ENCODE assay signal across 18 mouse cellular contexts in the genomic region with DNA sequence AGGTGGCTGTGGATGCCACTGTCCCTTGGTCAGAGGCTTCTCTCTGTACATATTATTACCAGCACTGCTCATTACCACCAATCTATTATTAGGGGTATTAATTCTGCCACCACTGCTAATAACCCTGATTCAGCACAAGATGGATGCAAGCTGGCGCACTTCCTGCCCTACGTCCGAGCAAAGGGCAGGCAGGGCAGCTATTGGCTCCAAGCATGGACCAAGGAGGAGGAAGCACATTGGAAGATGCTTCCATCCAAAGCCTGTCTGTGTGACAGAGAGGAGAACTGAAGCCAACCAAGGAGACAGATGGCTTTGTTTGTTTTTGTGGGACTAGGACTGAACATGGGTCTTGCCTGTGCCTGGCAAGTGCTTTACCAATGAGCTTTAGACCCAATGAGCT. TPM values are rescaled to one million over a fixed set of nuclear protein-coding genes. Genes with fewer than 3 reads are reported as not detected.
"Had no signal": no experiment of that assay in that cellular context is flagged by ENCODE, and none has a peak within 500 bp of the region (broad histone marks: within the 10 kb centered on the region; RNA-seq: fewer than 3 reads in every experiment).

No protein-coding gene starts in this region.

- DNase-seq: cerebellum, adult 8-10 months; cerebellum, adult 9-10 months; cerebellum, adult 9-11 months; cerebellum, postnatal 36 days; embryo, embryonic 11 days; forebrain, postnatal 0 days; gastrocnemius, adult 2 months; gastrocnemius, postnatal 10 days; gastrocnemius, postnatal 14 days; gastrocnemius, postnatal 36 days; heart, adult 18-20 months; heart, adult 2 months had no signal

RNA-seq across cellular contexts. Expression of gene Foxn1, which starts 5.4 kb away (rescaled TPM):
- total RNA-seq: common myeloid progenitor, adult 5-6 weeks; forebrain, postnatal 0 days; gastrocnemius, adult 18-20 months; gastrocnemius, adult 2 months; gastrocnemius, adult 8-10 months; gastrocnemius, postnatal 10 days; gastrocnemius, postnatal 14 days; gastrocnemius, postnatal 4 days; granulocyte monocyte progenitor cell, adult 5-6 weeks; heart, adult 18-20 months; heart, adult 2 months; heart, adult 8-10 months had no signal

RNA-seq across cellular contexts. Expression of gene Slc13a2, which starts 41.0 kb away (rescaled TPM):
- total RNA-seq: common myeloid progenitor, adult 5-6 weeks; forebrain, postnatal 0 days; gastrocnemius, adult 18-20 months; gastrocnemius, adult 2 months; gastrocnemius, adult 8-10 months; gastrocnemius, postnatal 10 days; gastrocnemius, postnatal 14 days; gastrocnemius, postnatal 36 days; gastrocnemius, postnatal 4 days; granulocyte monocyte progenitor cell, adult 5-6 weeks; heart, adult 18-20 months; heart, adult 2 months; heart, adult 8-10 months had no signal
